Mouse (Mus musculus): ENCODE measurements around the gene Vmn1r9.
"Not testable (repeated sequence)": the region's sequence is repeated elsewhere in the genome, so short reads cannot be mapped to it uniquely, and the experiment has no call there.

Gene Vmn1r9

DNA sequence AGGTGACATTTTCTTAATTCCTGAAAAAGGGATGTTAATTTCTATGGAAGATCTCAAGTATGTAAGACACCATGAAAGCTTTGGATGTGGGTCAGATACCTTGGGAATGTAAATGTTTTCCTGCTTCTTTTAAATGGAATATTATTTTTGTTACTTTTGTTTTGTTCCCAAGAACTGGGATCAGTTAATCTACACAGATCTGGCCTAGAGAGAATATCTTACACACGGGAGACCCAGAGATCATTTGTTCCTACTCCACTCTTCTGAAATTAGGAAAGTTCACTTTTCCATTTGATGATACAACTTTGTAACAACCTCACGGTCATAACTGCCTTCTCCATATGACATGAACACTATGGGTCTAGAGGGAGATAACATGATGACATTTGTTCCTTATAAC is at the start of gene Vmn1r9:
Vmn1r9 (plus strand) TSS at position 301 of the 400 bp plus-strand sequence.
- no peak for DNase-seq (ENCODE audit: low spot score in 2 of 2)

DNA sequence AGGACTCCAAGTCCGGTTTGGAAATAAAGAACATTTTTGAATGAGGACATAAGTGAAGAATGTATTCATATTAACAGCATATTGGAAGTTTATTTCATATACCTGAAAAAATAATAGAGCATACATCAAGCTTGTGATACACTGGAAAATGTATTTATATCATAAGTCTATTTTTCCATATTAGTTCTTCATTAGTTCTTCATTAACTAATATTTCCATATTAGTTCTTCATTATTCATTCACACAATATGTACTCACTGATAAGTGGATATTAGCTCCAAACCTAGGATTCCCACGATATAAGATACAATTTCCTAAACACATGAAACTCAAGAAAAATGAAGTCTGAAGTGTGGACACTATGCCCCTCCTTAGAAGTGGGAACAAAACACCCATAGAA is 41.4 kb upstream of the Vmn1r9 start, which contains the start of gene Vmn1r7:
Vmn1r7 (minus strand) TSS at position 101 of the 400 bp plus-strand sequence.
- DNase-seq (ENCODE audit: low spot score in 2 of 2) = not testable (repeated sequence)

DNA sequence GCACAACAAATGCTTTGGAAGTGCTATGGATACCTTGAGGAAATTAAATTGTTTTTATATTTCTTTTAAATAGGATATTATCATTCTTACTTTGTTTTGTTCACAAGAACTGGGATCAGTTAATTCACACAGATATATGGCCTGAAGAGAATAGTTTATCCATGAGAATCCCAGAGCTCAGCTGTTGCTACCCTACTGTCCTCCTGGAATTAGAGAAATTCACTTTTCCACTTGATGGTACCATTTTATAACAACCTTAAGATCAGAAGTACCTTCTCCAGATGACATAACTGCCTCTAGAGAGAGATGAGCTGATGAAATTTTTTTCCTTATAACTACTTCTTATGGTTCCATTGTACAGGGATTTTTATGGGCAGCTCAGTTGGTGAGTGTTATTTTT is 34.6 kb upstream of the Vmn1r9 start, which contains the start of gene Vmn1r8:
Vmn1r8 (plus strand) TSS at position 301 of the 400 bp plus-strand sequence.
- DNase-seq (ENCODE audit: low spot score in 2 of 2) = no peak

DNA sequence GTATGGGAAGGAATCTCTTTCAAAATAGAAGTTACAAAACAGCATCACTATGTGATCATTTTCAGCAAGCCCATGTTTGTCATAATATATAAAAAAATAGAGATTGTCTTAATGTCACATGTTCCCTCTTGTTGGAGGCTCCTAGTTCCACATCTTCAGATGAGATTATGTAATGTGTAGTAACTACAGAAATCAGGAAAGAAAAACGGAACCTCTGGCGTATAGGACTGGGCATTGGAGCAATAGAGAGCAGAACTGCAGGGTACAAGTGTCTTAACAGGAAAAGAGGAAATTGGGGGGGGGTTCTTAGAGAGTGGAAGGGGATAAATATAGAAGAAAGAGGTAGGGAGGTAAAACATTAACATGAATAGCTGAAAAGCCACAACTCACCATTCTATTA is 31.9 kb upstream of the Vmn1r9 start:
- no peak for DNase-seq (ENCODE audit: low spot score in 2 of 2)

DNA sequence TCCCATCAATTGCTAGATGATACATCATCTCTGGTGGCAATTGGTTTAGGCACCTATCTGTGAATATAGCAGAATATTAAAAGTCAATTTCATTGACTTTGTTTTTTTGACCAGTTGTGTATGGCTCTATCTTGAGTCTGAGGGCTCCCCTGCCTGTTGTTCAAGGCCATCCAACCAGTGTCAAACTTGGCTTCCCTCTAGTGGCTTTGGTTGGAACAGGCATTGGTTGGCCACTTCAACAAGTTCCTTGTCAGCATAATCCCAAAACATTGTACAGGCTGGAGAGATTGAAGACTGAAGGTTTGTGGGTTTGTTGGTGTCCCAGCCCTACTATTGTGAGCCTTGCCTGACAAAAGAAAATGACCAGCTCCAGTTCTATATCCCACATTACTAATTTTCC is 2.9 kb upstream of the Vmn1r9 start:
- no peak for DNase-seq (ENCODE audit: low spot score in 2 of 2)

DNA sequence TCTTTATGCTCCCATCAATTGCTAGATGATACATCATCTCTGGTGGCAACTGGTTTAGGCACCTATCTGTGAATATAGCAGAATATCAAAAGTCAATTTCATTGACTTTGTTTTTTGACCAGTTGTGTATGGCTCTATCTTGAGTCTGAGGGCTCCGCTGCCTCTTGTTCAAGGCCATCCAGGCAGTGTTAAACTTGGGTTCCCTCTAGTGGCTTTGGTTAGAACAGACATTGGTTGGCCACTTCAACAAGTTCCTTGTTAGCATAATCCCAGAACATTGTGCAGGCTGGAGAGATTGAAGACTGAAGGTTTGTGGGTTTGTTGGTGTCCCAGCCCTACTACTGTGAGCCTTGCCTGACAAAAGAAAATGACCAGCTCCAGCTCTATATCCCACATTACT is 39.8 kb downstream of the Vmn1r9 start:
- DNase-seq (ENCODE audit: low spot score in 2 of 2) = no peak

DNA sequence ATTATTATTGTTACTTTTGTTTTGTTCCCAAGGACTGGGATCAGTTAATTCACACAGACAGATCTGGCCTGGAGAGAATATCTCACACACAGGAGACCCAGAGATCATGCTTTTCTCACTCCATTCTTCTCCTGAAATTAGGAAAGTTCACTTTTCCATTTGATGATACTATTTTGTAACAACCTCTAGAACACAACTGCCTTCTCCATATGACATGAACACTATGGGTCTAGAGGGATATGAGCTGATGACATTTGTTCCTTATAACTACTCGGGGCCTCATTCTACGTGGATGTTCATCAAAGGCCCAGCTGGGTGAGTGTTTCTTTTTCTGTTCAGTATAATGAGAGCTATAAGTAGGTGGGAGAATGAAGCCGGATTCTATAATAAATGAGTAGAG is 42.6 kb downstream of the Vmn1r9 start, which contains the start of gene Vmn1r10:
Vmn1r10 (plus strand) TSS at position 301 of the 400 bp plus-strand sequence.
- no peak for DNase-seq (ENCODE audit: low spot score in 2 of 2)

Data from thymus, postnatal 10 days (tissue).